Mouse (Mus musculus) heart, postnatal 10 days (tissue): ENCODE measurements around the gene Pgls. TPM values are rescaled to one million over a fixed set of nuclear protein-coding genes. Genes with fewer than 3 reads are reported as not detected.

Experiments
- DNase-seq, 2 experiments: peaks; one replicate each; pipeline ENCODE4 v3.0.0; 2021
- intact Hi-C: fragments of 180-260 bp; cut with DNase I; formaldehyde crosslinking; loops from one replicate; pipeline ENCODE4 v1.15.1; 2025
- total RNA-seq, 2 experiments: library from RNA; stranded (reverse); gene quantifications; 2 replicates each; pipeline ENCODE4 v1.2.3; 2021

Gene Pgls
- total RNA-seq, 2 experiments from 2014 or later = 78.8 to 87.3 TPM

GRCm38 (mm10) chr8:71596798-71597197, 4.8 kb downstream of the Pgls start:
- intact Hi-C loops = loop anchor here (1.0 to 2.0 kb wide), 3 partner anchors 35 to 156 kb away; no protein-coding TSS in a partner anchor
- no peak for DNase-seq

GRCm38 (mm10) chr8:71597451-71597850, 5.5 kb downstream of the Pgls start, which contains the start of gene Fam129c:
TSS of gene Fam129c (plus strand) at chr8:71597648.
- DNase-seq = no peak
- intact Hi-C loops = loop anchor here (2.0 kb wide), 1 partner anchor 157 kb away; no protein-coding TSS in a partner anchor

- intact Hi-C loops = no loop called here
- no peak for DNase-seq
Measured at GRCm38 (mm10) chr8:71598375-71598774, 6.4 kb downstream of the Pgls start.

GRCm38 (mm10) chr8:71598841-71599240, 6.9 kb downstream of the Pgls start:
- intact Hi-C loops = no loop called here
- DNase-seq = no peak

GRCm38 (mm10) chr8:71601939-71602665, 10.1 kb downstream of the Pgls start:
- no peak for DNase-seq
- intact Hi-C loops = no loop called here

GRCm38 (mm10) chr8:71602666-71603334, 10.8 kb downstream of the Pgls start:
- peak; percentile 63 to 76 for DNase-seq
- intact Hi-C loops = no loop called here

- DNase-seq = no peak
- intact Hi-C loops = no loop called here
Measured at GRCm38 (mm10) chr8:71604021-71604420, 12.0 kb downstream of the Pgls start.

GRCm38 (mm10) chr8:71610822-71611651, 19.1 kb downstream of the Pgls start, which contains the start of gene Colgalt1:
TSS of gene Colgalt1 (plus strand) at chr8:71610998.
- peak; percentile 98 for DNase-seq
- intact Hi-C loops = loop anchor here (5.0 kb wide), 1 partner anchor 51 kb away; no protein-coding TSS in a partner anchor

- no peak for DNase-seq
- intact Hi-C loops = loop anchor here (5.0 kb wide), 1 partner anchor 50 kb away; no protein-coding TSS in a partner anchor
Measured at GRCm38 (mm10) chr8:71612141-71612540, 20.2 kb downstream of the Pgls start.

GRCm38 (mm10) chr8:71613418-71613817, 21.4 kb downstream of the Pgls start:
- no peak for DNase-seq
- intact Hi-C loops = loop anchor here (5.0 kb wide), 1 partner anchor 49 kb away; no protein-coding TSS in a partner anchor

GRCm38 (mm10) chr8:71619786-71620185, 27.8 kb downstream of the Pgls start:
- DNase-seq = no peak
- intact Hi-C loops = no loop called here

GRCm38 (mm10) chr8:71625088-71625487, 33.1 kb downstream of the Pgls start:
- intact Hi-C loops = no loop called here
- DNase-seq = no peak

GRCm38 (mm10) chr8:71626753-71627152, 34.8 kb downstream of the Pgls start:
- no peak for DNase-seq
- intact Hi-C loops = no loop called here

GRCm38 (mm10) chr8:71627265-71628099, 35.5 kb downstream of the Pgls start:
- DNase-seq = peak; percentile 23 to 27
- intact Hi-C loops = no loop called here

- intact Hi-C loops = no loop called here
- DNase-seq = no peak
Measured at GRCm38 (mm10) chr8:71628396-71629095, 36.6 kb downstream of the Pgls start.

GRCm38 (mm10) chr8:71629096-71629697, 37.2 kb downstream of the Pgls start:
- intact Hi-C loops = no loop called here
- DNase-seq = peak; percentile 94 to 95

- peak; percentile 37 to 41 for DNase-seq
- intact Hi-C loops = no loop called here
Measured at GRCm38 (mm10) chr8:71629781-71630212, 37.8 kb downstream of the Pgls start.

- no peak for DNase-seq
Measured at GRCm38 (mm10) chr8:71630761-71631160, 38.8 kb downstream of the Pgls start.

GRCm38 (mm10) chr8:71631897-71632296, 39.9 kb downstream of the Pgls start:
- intact Hi-C loops = loop anchor here (2.0 kb wide), 1 partner anchor 71 kb away; no protein-coding TSS in a partner anchor
- DNase-seq = no peak

More at GRCm38 (mm10) chr8:71630761-71631160, 38.8 kb downstream of the Pgls start:
- intact Hi-C loops = no loop called here
